Mouse (Mus musculus): ENCODE results near the gene Slc1a7. TPM values are rescaled to one million over a fixed set of nuclear protein-coding genes. Genes with fewer than 3 reads are reported as not detected.

Slc1a7 gene
- polyA plus RNA-seq, 1 experiment from 2014 or later: 0.10 TPM

DNA sequence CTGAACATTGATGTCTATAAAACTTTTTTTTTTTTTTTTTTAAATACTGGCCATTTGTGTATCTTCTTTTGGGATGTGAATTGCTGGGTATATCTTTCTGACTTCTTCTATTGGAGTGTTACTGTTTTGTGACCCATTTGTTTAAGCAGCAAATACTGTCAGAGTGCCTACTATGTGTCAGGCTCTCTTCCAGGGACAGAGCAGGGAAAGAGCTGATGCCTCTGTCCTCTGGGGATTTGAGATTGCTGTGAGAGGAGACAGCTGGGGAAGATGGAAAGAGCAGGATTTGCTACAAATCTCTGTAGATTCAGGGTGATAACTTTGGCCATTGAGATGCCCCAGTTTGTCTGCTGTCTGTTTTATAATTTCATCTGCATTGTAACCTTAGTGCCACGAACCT is 31.2 kb downstream of the Slc1a7 start:
- ATAC-seq (ENCODE audit: low FRiP score, low TSS enrichment) (no peak), DNase-seq (ENCODE audit: low spot score) (no peak)
- 68% methylated on average over 1 of the region's 1 CpGs for WGBS
- no peaks in the 10 kb centered on the region for H3K9me3 ChIP-seq (ENCODE audit: control insufficient read depth, low read length)
- H3K9ac ChIP-seq (ENCODE audit: low read length): no peak overlapping the region
- no peak overlapping the region for H3K27ac ChIP-seq (replicated peaks)
- H3K27me3 ChIP-seq (ENCODE audit: control insufficient read depth, insufficient read depth, low read length): no peaks in the 10 kb centered on the region
- no peak for TF ChIP-seq CTCF (IDR thresholded peaks at IDR 0.05; ENCODE audit: low read depth)
- no peak for TF ChIP-seq EP300 (optimal IDR thresholded peaks at IDR 0.05)
- no peak overlapping the region for H3K4me2 ChIP-seq (replicated peaks; ENCODE audit: low read depth)
- no peaks in the 10 kb centered on the region for H3K36me3 ChIP-seq (ENCODE audit: control insufficient read depth, insufficient read depth, low read length)
- H3K4me1 ChIP-seq (replicated peaks; ENCODE audit: control insufficient read depth, insufficient read depth): no peaks in the 10 kb centered on the region
- H3K4me3 ChIP-seq (ENCODE audit: low read depth, low read length): no peak overlapping the region

DNA sequence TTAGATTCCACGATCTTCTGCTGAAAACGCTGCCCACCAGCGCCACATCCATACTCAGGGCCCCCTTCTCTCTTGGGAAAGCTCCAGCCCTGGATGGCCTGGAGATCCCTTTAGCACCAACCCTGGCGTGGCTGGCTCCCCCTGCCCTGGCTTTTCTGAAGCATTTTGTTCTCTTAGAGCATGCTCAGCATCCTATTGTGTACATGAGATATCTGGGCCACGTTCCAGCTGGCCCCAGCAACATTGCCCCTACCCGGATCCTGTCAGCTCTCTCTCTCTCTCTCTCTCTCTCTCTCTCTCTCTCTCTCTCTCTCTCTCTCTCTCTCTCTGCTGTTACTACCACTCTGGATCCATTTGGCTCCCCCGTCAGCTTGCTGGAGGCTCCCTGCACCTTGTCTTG is 37.2 kb downstream of the Slc1a7 start:
- Histone ChIP-seq H3K36me3 (ENCODE audit: control insufficient read depth, insufficient read depth, low read length) (no peaks in the 10 kb centered on the region), H3K27me3 (ENCODE audit: control insufficient read depth, insufficient read depth, low read length) (no peaks in the 10 kb centered on the region), H3K27ac (replicated peaks) (no peak overlapping the region), H3K4me1 (replicated peaks; ENCODE audit: control insufficient read depth, insufficient read depth) (no peaks in the 10 kb centered on the region), H3K9ac (ENCODE audit: low read length) (no peak overlapping the region), H3K4me3 (ENCODE audit: low read depth, low read length) (no peak overlapping the region), H3K9me3 (ENCODE audit: control insufficient read depth, low read length) (no peaks in the 10 kb centered on the region), H3K4me2 (replicated peaks; ENCODE audit: low read depth) (no peak overlapping the region)
- 35% methylated on average over 7 of the region's 7 CpGs for WGBS
- TF ChIP-seq EP300 (optimal IDR thresholded peaks at IDR 0.05) (no peak), CTCF (IDR thresholded peaks at IDR 0.05; ENCODE audit: low read depth) (no peak)
- ATAC-seq (ENCODE audit: low FRiP score, low TSS enrichment) (no peak), DNase-seq (ENCODE audit: low spot score) (no peak)

DNA sequence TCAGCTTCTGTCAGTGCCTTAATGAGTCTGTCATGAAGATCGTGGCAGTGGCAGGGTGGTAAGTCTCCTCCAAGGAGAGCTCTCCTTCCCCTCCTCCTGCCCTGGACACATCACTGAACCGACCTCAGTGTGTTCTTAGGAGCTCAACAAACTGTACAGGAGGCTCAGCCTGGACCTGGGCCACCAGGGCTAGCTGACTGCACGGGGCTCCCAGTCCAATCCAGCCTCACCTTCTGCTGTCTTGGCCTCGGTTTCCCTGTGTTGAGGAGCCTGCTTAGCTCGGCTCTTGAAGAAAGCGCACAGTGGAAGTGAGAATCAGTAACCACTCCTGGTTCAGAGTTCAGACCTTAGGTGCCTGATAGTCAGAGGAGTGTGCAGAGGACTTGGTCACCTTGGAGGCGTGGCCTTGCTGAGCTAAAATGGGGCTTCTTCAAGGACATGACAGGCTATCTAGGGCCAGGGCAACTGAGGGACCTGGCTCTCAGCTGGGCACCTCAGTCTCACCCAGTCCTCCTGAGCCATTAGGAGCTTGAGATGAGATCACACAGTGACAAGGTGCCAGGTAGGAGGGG is 39.5 kb downstream of the Slc1a7 start:
- TF ChIP-seq EP300 (optimal IDR thresholded peaks at IDR 0.05) (no peak), CTCF (IDR thresholded peaks at IDR 0.05; ENCODE audit: low read depth) (no peak)

DNA sequence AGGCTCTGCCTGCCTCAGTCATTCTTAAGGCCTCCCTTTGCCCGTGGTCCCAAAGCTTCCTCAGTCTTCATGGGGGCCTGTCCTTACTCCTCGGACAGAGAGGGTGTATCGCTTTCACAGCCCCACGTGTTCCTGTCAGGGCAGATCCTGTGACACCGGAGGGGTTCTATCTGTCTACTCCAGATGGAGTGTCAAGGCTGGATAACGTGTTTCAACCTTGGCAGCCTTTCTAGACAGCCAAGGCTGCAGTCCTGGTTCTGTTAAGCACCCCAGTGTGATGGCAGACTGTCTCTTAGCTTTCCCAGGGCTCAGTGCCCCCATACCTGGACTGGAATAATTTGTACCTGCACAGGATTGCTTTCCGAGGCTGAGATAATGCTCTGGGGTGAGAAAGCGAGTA is 40.4 kb downstream of the Slc1a7 start:
- WGBS: 77% methylated on average over 8 of the region's 8 CpGs

More for the DNA sequence above, 39.5 kb downstream of the Slc1a7 start:
- DNase-seq (ENCODE audit: low spot score): no peak
- H3K27me3 ChIP-seq (ENCODE audit: control insufficient read depth, insufficient read depth, low read length): no peaks in the 10 kb centered on the region
- H3K9ac ChIP-seq (ENCODE audit: low read length): no peak overlapping the region
- no peak for ATAC-seq (ENCODE audit: low FRiP score, low TSS enrichment)
- 80% methylated on average over 7 of the region's 7 CpGs for WGBS
- no peaks in the 10 kb centered on the region for H3K9me3 ChIP-seq (ENCODE audit: control insufficient read depth, low read length)
- no peak overlapping the region for H3K27ac ChIP-seq (replicated peaks)
- no peak overlapping the region for H3K4me3 ChIP-seq (ENCODE audit: low read depth, low read length)
- no peak overlapping the region for H3K4me2 ChIP-seq (replicated peaks; ENCODE audit: low read depth)
- no peaks in the 10 kb centered on the region for H3K36me3 ChIP-seq (ENCODE audit: control insufficient read depth, insufficient read depth, low read length)
- H3K4me1 ChIP-seq (replicated peaks; ENCODE audit: control insufficient read depth, insufficient read depth): no peaks in the 10 kb centered on the region

DNA sequence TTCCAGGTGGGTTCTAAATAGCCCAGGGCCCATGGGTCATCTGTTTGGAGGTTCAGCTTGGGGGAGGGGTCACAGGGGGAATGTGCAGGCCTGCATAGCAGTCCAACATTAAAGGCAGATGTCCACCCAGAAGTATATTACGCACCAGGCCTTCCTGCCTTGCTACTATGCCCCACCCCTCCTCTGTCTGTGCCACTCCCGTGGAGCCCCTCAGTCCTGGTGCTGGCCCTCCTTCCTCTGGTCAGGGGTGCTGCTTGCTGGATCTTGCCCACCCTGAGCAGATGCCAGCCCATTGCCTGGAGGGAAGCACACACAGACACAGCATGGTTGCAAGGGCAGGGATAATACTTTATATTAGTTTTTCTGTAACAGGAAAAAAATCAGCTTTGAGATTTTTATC is 46.3 kb downstream of the Slc1a7 start:
- DNase-seq (ENCODE audit: low spot score): no peak
- TF ChIP-seq CTCF (IDR thresholded peaks at IDR 0.05; ENCODE audit: low read depth) (no peak), EP300 (optimal IDR thresholded peaks at IDR 0.05) (no peak)

More for the DNA sequence above, 40.4 kb downstream of the Slc1a7 start:
- no peak for DNase-seq (ENCODE audit: low spot score)
- no peaks in the 10 kb centered on the region for H3K36me3 ChIP-seq (ENCODE audit: control insufficient read depth, insufficient read depth, low read length)
- H3K27ac ChIP-seq (replicated peaks): no peak overlapping the region
- no peak for ATAC-seq (ENCODE audit: low FRiP score, low TSS enrichment)
- no peak overlapping the region for H3K9ac ChIP-seq (ENCODE audit: low read length)
- H3K4me2 ChIP-seq (replicated peaks; ENCODE audit: low read depth): no peak overlapping the region
- H3K4me1 ChIP-seq (replicated peaks; ENCODE audit: control insufficient read depth, insufficient read depth): no peaks in the 10 kb centered on the region
- TF ChIP-seq CTCF (IDR thresholded peaks at IDR 0.05; ENCODE audit: low read depth) (no peak), EP300 (optimal IDR thresholded peaks at IDR 0.05) (no peak)
- no peaks in the 10 kb centered on the region for H3K27me3 ChIP-seq (ENCODE audit: control insufficient read depth, insufficient read depth, low read length)
- no peak overlapping the region for H3K4me3 ChIP-seq (ENCODE audit: low read depth, low read length)
- no peaks in the 10 kb centered on the region for H3K9me3 ChIP-seq (ENCODE audit: control insufficient read depth, low read length)

DNA sequence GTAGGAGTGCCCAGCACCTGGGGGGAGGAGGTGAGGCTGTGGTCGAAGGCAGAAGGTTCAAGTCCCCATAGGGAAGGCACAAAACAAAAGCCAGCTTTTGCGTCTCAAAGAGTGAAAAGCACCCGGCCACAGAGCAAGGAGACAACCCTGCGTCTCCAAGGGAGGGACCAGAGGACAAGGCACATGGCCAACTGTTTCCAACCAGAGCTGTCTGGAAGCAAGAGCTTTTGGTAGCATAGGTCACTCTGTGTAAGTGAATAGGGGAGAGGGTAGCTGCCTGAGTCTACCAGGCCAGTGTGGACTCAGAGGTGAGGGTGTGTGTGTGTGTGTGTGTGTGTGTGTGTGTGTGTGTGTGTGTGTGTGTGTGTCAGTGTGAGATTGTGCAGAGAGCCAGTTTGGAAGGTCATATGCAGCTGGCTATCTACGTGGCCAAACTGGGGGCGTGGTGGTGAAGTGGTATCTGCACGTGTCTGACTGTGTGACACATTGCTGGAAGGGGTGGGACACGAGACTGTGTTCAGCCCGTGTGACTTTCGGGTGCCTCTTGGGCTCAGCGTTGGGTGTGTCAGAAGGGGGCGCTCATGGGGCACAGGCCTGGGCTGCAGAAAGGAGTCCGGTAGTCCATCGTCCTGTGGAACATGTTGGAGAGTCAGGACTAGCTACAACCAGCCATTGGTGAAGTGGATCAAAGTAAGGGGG is 47.1 kb downstream of the Slc1a7 start:
- Histone ChIP-seq H3K4me1 (replicated peaks; ENCODE audit: control insufficient read depth, insufficient read depth) (no peaks in the 10 kb centered on the region), H3K27me3 (ENCODE audit: control insufficient read depth, insufficient read depth, low read length) (no peaks in the 10 kb centered on the region), H3K36me3 (ENCODE audit: control insufficient read depth, insufficient read depth, low read length) (no peaks in the 10 kb centered on the region), H3K27ac (replicated peaks) (no peak overlapping the region), H3K9me3 (ENCODE audit: control insufficient read depth, low read length) (no peaks in the 10 kb centered on the region), H3K4me3 (ENCODE audit: low read depth, low read length) (no peak overlapping the region), H3K4me2 (replicated peaks; ENCODE audit: low read depth) (no peak overlapping the region), H3K9ac (ENCODE audit: low read length) (no peak overlapping the region)
- WGBS: 61% methylated on average over 14 of the region's 14 CpGs
- DNase-seq (ENCODE audit: low spot score): peak; percentile 84
- no peak for TF ChIP-seq EP300 (optimal IDR thresholded peaks at IDR 0.05)
- peak; percentile 62 for TF ChIP-seq CTCF (IDR thresholded peaks at IDR 0.05; ENCODE audit: low read depth)
- ATAC-seq (ENCODE audit: low FRiP score, low TSS enrichment): peak; percentile 89

More for the DNA sequence above, 46.3 kb downstream of the Slc1a7 start:
- Histone ChIP-seq H3K9me3 (ENCODE audit: control insufficient read depth, low read length) (no peaks in the 10 kb centered on the region), H3K9ac (ENCODE audit: low read length) (no peak overlapping the region), H3K27ac (replicated peaks) (no peak overlapping the region), H3K36me3 (ENCODE audit: control insufficient read depth, insufficient read depth, low read length) (no peaks in the 10 kb centered on the region), H3K27me3 (ENCODE audit: control insufficient read depth, insufficient read depth, low read length) (no peaks in the 10 kb centered on the region), H3K4me2 (replicated peaks; ENCODE audit: low read depth) (no peak overlapping the region), H3K4me3 (ENCODE audit: low read depth, low read length) (no peak overlapping the region), H3K4me1 (replicated peaks; ENCODE audit: control insufficient read depth, insufficient read depth) (no peaks in the 10 kb centered on the region)
- WGBS: 66% methylated on average over 2 of the region's 2 CpGs
- ATAC-seq (ENCODE audit: low FRiP score, low TSS enrichment): no peak
